Mouse (Mus musculus) heart, embryonic 16.5 days (tissue): Measurements from ENCODE around the gene Clcn5. TPM values are rescaled to one million over a fixed set of nuclear protein-coding genes. Genes with fewer than 3 reads are reported as not detected.

Experiments
- ATAC-seq: fragments of 200-750 bp; cut with Nextera tagmentation; replicated peaks from 2 replicates; pipeline ENCODE4 v1.8.0; 2017; ENCODE audit warnings: moderate number of reproducible peaks; ENCODE audit not compliant: insufficient read depth, low FRiP score; ENCODE audit errors: extremely low read depth
- H3K27ac ChIP-seq: fragments of 300-500 bp; sonication (generic); 2 replicates; pipeline ENCODE4 v1.5.1; 2014; ENCODE audit warnings: mild to moderate bottlenecking, low read length, control low read depth, moderate library complexity
- H3K27me3 ChIP-seq: fragments of 300-500 bp; sonication (generic); 2 replicates; pipeline ENCODE4 v1.6.1; 2014; ENCODE audit warnings: low read length, mixed read lengths; ENCODE audit not compliant: control insufficient read depth, insufficient read depth
- H3K36me3 ChIP-seq: fragments of 300-500 bp; sonication (generic); 2 replicates; pipeline ENCODE4 v1.6.1; 2014; ENCODE audit not compliant: control insufficient read depth, insufficient read depth
- H3K4me1 ChIP-seq: fragments of 300-500 bp; sonication (generic); 2 replicates; pipeline ENCODE4 v1.6.1; 2014; ENCODE audit warnings: low read length, mixed read lengths; ENCODE audit not compliant: control insufficient read depth, insufficient read depth
- H3K4me2 ChIP-seq: fragments of 300-500 bp; sonication (generic); 2 replicates; pipeline ENCODE4 v1.6.1; 2014; ENCODE audit warnings: low read depth, mild to moderate bottlenecking, control low read depth, low read length
- H3K4me3 ChIP-seq: fragments of 300-500 bp; sonication (generic); 2 replicates; pipeline ENCODE4 v1.5.1; 2014; ENCODE audit warnings: mild to moderate bottlenecking, control low read depth, low read length
- H3K9ac ChIP-seq: fragments of 300-500 bp; sonication (generic); 2 replicates; pipeline ENCODE4 v1.6.1; 2014; ENCODE audit warnings: low read length, control low read depth
- H3K9me3 ChIP-seq: fragments of 300-500 bp; sonication (generic); replicated peaks from 2 replicates; pipeline ENCODE4 v1.6.1; 2016; ENCODE audit warnings: low read length; ENCODE audit not compliant: control insufficient read depth
- WGBS: fragments of 180-500 bp; shearing (Covaris S2); extraction: QIAGEN DNeasy Blood & Tissue Kit; methylation state at CpG from one replicate; pipeline ENCODE4 v1.1.7; 2014; 5-methylcytosine and 5-hydroxymethylcytosine counted together
- polyA plus RNA-seq: library from polyadenylated mRNA; unstranded; fragments of >200 nt; fragmentation: Nextera tagmentation; extraction: Ambion mirVana; gene quantifications from 2 replicates; pipeline ENCODE4 v1.2.1, GENCODE M21; 2015

Gene Clcn5
- polyA plus RNA-seq, 1 experiment from 2014 or later, result 10.0 TPM

- WGBS, result 81% methylated on average over 3 of the region's 3 CpGs
- no peak overlapping the region for H3K9ac ChIP-seq
- H3K4me1 ChIP-seq, result peaks cover 2% of the 10 kb centered on the region; the same call in 1 of the 2 replicates
- no peaks in the 10 kb centered on the region for H3K36me3 ChIP-seq
- no peak overlapping the region for H3K4me3 ChIP-seq
- no peak overlapping the region for H3K27ac ChIP-seq
- no peak overlapping the region for H3K4me2 ChIP-seq
- H3K9me3 ChIP-seq, result no peaks in the 10 kb centered on the region
- no peak for ATAC-seq
- no peaks in the 10 kb centered on the region for H3K27me3 ChIP-seq
Observed at GRCm38 (mm10) chrX:7259718-7260117, 59.4 kb downstream of the Clcn5 start.

- Histone ChIP-seq H3K4me2 (no peak overlapping the region), H3K4me3 (no peak overlapping the region), H3K27me3 (no peaks in the 10 kb centered on the region), H3K9me3 (no peaks in the 10 kb centered on the region), H3K36me3 (no peaks in the 10 kb centered on the region), H3K27ac (no peak overlapping the region; the same call in 1 of the 2 replicates), H3K9ac (no peak overlapping the region), H3K4me1 (peaks cover 2% of the 10 kb centered on the region; the same call in 1 of the 2 replicates)
- ATAC-seq, result no peak; the same call in 1 of the 2 replicates
- 25% methylated on average over 3 of the region's 3 CpGs for WGBS
Observed at GRCm38 (mm10) chrX:7256022-7256421, 63.1 kb downstream of the Clcn5 start.

GRCm38 (mm10) chrX:7204099-7204498 is 115.1 kb downstream of the Clcn5 start:
- H3K36me3 ChIP-seq, result no peaks in the 10 kb centered on the region
- no peaks in the 10 kb centered on the region for H3K9me3 ChIP-seq
- H3K27me3 ChIP-seq, result no peaks in the 10 kb centered on the region
- no peak for ATAC-seq
- H3K4me3 ChIP-seq, result no peak overlapping the region
- no peaks in the 10 kb centered on the region for H3K4me1 ChIP-seq
- no peak overlapping the region for H3K27ac ChIP-seq
- WGBS, result 50% methylated on average over 4 of the region's 5 CpGs
- no peak overlapping the region for H3K9ac ChIP-seq
- H3K4me2 ChIP-seq, result no peak overlapping the region

GRCm38 (mm10) chrX:7203535-7203934 is 115.6 kb downstream of the Clcn5 start:
- no peaks in the 10 kb centered on the region for H3K36me3 ChIP-seq
- no peak overlapping the region for H3K4me3 ChIP-seq
- H3K9ac ChIP-seq, result no peak overlapping the region
- H3K4me2 ChIP-seq, result no peak overlapping the region
- WGBS, result 78% methylated on average over 3 of the region's 3 CpGs
- no peaks in the 10 kb centered on the region for H3K27me3 ChIP-seq
- no peak overlapping the region for H3K27ac ChIP-seq
- no peaks in the 10 kb centered on the region for H3K9me3 ChIP-seq
- ATAC-seq, result no peak
- no peaks in the 10 kb centered on the region for H3K4me1 ChIP-seq

- Histone ChIP-seq H3K4me2 (no peak overlapping the region), H3K4me1 (no peaks in the 10 kb centered on the region), H3K27ac (no peak overlapping the region), H3K9ac (no peak overlapping the region), H3K4me3 (no peak overlapping the region), H3K27me3 (no peaks in the 10 kb centered on the region), H3K36me3 (no peaks in the 10 kb centered on the region), H3K9me3 (no peaks in the 10 kb centered on the region)
- whole genome bisulfite sequencing, result 17% methylated on average over 1 of the region's 1 CpGs
- ATAC-seq, result no peak
Observed at GRCm38 (mm10) chrX:7197833-7198232, 121.3 kb downstream of the Clcn5 start.

- no peaks in the 10 kb centered on the region; the same call in 1 of the 2 replicates for H3K36me3 ChIP-seq
- H3K9ac ChIP-seq, result no peak overlapping the region
- H3K4me2 ChIP-seq, result no peak overlapping the region
- ATAC-seq, result no peak
- WGBS, result 88% methylated on average over 4 of the region's 4 CpGs
- H3K4me3 ChIP-seq, result no peak overlapping the region
- H3K9me3 ChIP-seq, result no peaks in the 10 kb centered on the region
- no peaks in the 10 kb centered on the region for H3K4me1 ChIP-seq
- no peaks in the 10 kb centered on the region for H3K27me3 ChIP-seq
- H3K27ac ChIP-seq, result no peak overlapping the region
Observed at GRCm38 (mm10) chrX:7190816-7191215, 128.3 kb downstream of the Clcn5 start.

- Histone ChIP-seq H3K4me3 (peak overlapping the region; percentile 51), H3K27ac (peak overlapping the region; percentile 75), H3K27me3 (no peaks in the 10 kb centered on the region), H3K9ac (peak overlapping the region; percentile 62), H3K9me3 (no peaks in the 10 kb centered on the region), H3K4me1 (no peaks in the 10 kb centered on the region), H3K36me3 (peaks cover 6% of the 10 kb centered on the region; the same call in 1 of the 2 replicates), H3K4me2 (peak overlapping the region; percentile 62)
- 17% methylated on average over 17 of the region's 17 CpGs for WGBS
- ATAC-seq, result peak; percentile 69
Observed at GRCm38 (mm10) chrX:7188311-7188807, 130.8 kb downstream of the Clcn5 start.

- H3K9ac ChIP-seq, result peak overlapping the region; percentile 62
- H3K4me3 ChIP-seq, result peak overlapping the region; percentile 51
- H3K27me3 ChIP-seq, result no peaks in the 10 kb centered on the region
- peak; percentile 37; the same call in 1 of the 2 replicates for ATAC-seq
- H3K27ac ChIP-seq, result peak overlapping the region; percentile 75
- H3K4me2 ChIP-seq, result peak overlapping the region; percentile 62
- H3K36me3 ChIP-seq, result peaks cover 6% of the 10 kb centered on the region; the same call in 1 of the 2 replicates
- H3K4me1 ChIP-seq, result no peaks in the 10 kb centered on the region
- 23% methylated on average over 10 of the region's 10 CpGs for WGBS
- no peaks in the 10 kb centered on the region for H3K9me3 ChIP-seq
Observed at GRCm38 (mm10) chrX:7187455-7188310, 131.5 kb downstream of the Clcn5 start.

- Histone ChIP-seq H3K9ac (no peak overlapping the region), H3K9me3 (no peaks in the 10 kb centered on the region), H3K36me3 (peaks cover 8% of the 10 kb centered on the region; the same call in 1 of the 2 replicates), H3K4me3 (no peak overlapping the region), H3K4me1 (0 out of 2 replicates have a peak, but pooled peaks cover 6% of the 10 kb centered on the region), H3K4me2 (no peak overlapping the region), H3K27ac (no peak overlapping the region), H3K27me3 (no peaks in the 10 kb centered on the region)
- WGBS, result 85% methylated on average over 5 of the region's 5 CpGs
- no peak for ATAC-seq
Observed at GRCm38 (mm10) chrX:7170156-7170555, 149.0 kb downstream of the Clcn5 start.
